Mouse (Mus musculus) G1E (cell line): ENCODE data around the gene Rps18.
"Not testable (repeated sequence)": the region's sequence is repeated elsewhere in the genome, so short reads cannot be mapped to it uniquely, and the experiment has no call there.

Source experiments
- CTCF ChIP-seq: IDR thresholded peaks from 2 replicates; pipeline ENCODE4 v1.5.1; 2012; ENCODE audit warnings: low read depth, low read length, inconsistent platforms, mixed read lengths
- GATA1 ChIP-seq: IDR thresholded peaks from 2 replicates; pipeline ENCODE4 v1.6.1; 2012; ENCODE audit warnings: borderline replicate concordance, low read length, inconsistent platforms, mixed read lengths
- GATA2 ChIP-seq: IDR thresholded peaks from 2 replicates; pipeline ENCODE4 v1.6.1; 2012; ENCODE audit warnings: low read depth, low read length, inconsistent platforms, borderline replicate concordance
- TAL1 ChIP-seq: conservative IDR thresholded peaks from 2 replicates; pipeline ENCODE4 v1.6.1; 2012; ENCODE audit warnings: low read depth, low read length, inconsistent platforms, mixed read lengths

- TF ChIP-seq CTCF, GATA2, GATA1, TAL1: not testable (repeated sequence)
Observed at GRCm38 (mm10) chr17:33952015-33952414, 3.8 kb downstream of the Rps18 start.
